Mouse (Mus musculus) heart, embryonic 14.5 days (tissue): ENCODE measurements at regions not wholly inside any gene's neighbourhood (a gene's known extent, or its start where the extent isn't known, plus 50 kb on each side); places are given as distances from the start of the nearest gene placed in this dataset.

Experiments
- ATAC-seq: fragments of 200-750 bp; cut with Nextera tagmentation; 2 replicates; pipeline ENCODE4 v1.8.0; 2017; ENCODE audit warnings: low read depth, moderate TSS enrichment; ENCODE audit not compliant: insufficient number of reproducible peaks, insufficient read depth, low FRiP score
- H3K27ac ChIP-seq, 2 experiments: fragments of 200-500 bp in 1 of 2; fragments of 300-500 bp in 1 of 2; sonication (generic) in 1 of 2; replicated peaks in 1 of 2; 2 replicates each; pipeline ENCODE4 v1.5.1; 2012 to 2014; ENCODE audit warnings: low read depth in 2 of 2, low read length in 2 of 2, control low read depth in 1 of 2, mild to moderate bottlenecking in 1 of 2, mixed read lengths in 1 of 2; ENCODE audit not compliant: control insufficient read depth in 1 of 2, insufficient read depth in 1 of 2
- H3K27me3 ChIP-seq: fragments of 300-500 bp; sonication (generic); 2 replicates; pipeline ENCODE4 v1.6.1; 2014; ENCODE audit warnings: mild to moderate bottlenecking, low read length, control low read depth; ENCODE audit not compliant: control insufficient read depth, insufficient read depth
- H3K36me3 ChIP-seq: fragments of 300-500 bp; sonication (generic); 2 replicates; pipeline ENCODE4 v1.6.1; 2014; ENCODE audit warnings: mild to moderate bottlenecking, control low read depth, low read length, mixed read lengths; ENCODE audit not compliant: control insufficient read depth, insufficient read depth
- H3K4me1 ChIP-seq, 2 experiments: fragments of 200-500 bp in 1 of 2; fragments of 300-500 bp in 1 of 2; sonication (generic) in 1 of 2; 2 replicates each; pipeline ENCODE4 v1.6.1; 2012 to 2014; ENCODE audit warnings: low read length in 2 of 2, control low read depth in 1 of 2, mixed read lengths in 1 of 2; ENCODE audit not compliant: control insufficient read depth in 2 of 2, insufficient read depth in 2 of 2
- H3K4me2 ChIP-seq: fragments of 300-500 bp; sonication (generic); 2 replicates; pipeline ENCODE4 v1.6.1; 2014; ENCODE audit warnings: mild to moderate bottlenecking, low read length
- H3K4me3 ChIP-seq, 2 experiments: fragments of 200-500 bp in 1 of 2; fragments of 300-500 bp in 1 of 2; sonication (generic) in 1 of 2; 2 replicates each; pipeline ENCODE4 v1.5.1; 2012 to 2014; ENCODE audit warnings: low read length in 2 of 2, mild to moderate bottlenecking in 2 of 2, control low read depth in 1 of 2, low read depth in 1 of 2, moderate library complexity in 1 of 2; ENCODE audit not compliant: control insufficient read depth in 1 of 2, insufficient read depth in 1 of 2
- H3K9ac ChIP-seq: fragments of 300-500 bp; sonication (generic); 2 replicates; pipeline ENCODE4 v1.6.1; 2014; ENCODE audit warnings: mild to moderate bottlenecking, low read length
- H3K9me3 ChIP-seq: fragments of 300-500 bp; sonication (generic); 2 replicates; pipeline ENCODE4 v1.6.1; 2016; ENCODE audit warnings: low read length, control low read depth; ENCODE audit not compliant: control insufficient read depth
- WGBS: fragments of 180-500 bp; shearing (Covaris S2); extraction: QIAGEN DNeasy Blood & Tissue Kit; methylation state at CpG from one replicate; pipeline ENCODE4 v1.1.7; 2014; 5-methylcytosine and 5-hydroxymethylcytosine counted together

GRCm38 (mm10) chr10:95001650-95002049, 57.0 kb upstream of the Plxnc1 start:
- Histone ChIP-seq H3K36me3 (no peaks in the 10 kb centered on the region), H3K4me3 (no peak overlapping the region), H3K4me1 (peaks cover 0 to 3% of the 10 kb centered on the region in 2 experiments; a peak in 2 of 4 replicates), H3K27ac (no peak overlapping the region), H3K4me2 (no peak overlapping the region), H3K27me3 (no peaks in the 10 kb centered on the region), H3K9ac (no peak overlapping the region), H3K9me3 (0 out of 2 replicates have a peak, but pooled peaks cover 6% of the 10 kb centered on the region)
- no peak for ATAC-seq
- 76% methylated on average over 6 of the region's 6 CpGs for WGBS

- H3K27ac ChIP-seq, result no peak overlapping the region
- 0 out of 2 replicates have a peak, but pooled peaks cover 2% of the 10 kb centered on the region for H3K9me3 ChIP-seq
- H3K4me1 ChIP-seq, result peaks cover 0 to 3% of the 10 kb centered on the region in 2 experiments; a peak in 2 of 4 replicates
- no peak for ATAC-seq
- H3K4me2 ChIP-seq, result no peak overlapping the region
- H3K27me3 ChIP-seq, result no peaks in the 10 kb centered on the region
- 78% methylated on average over 5 of the region's 5 CpGs for WGBS
- H3K9ac ChIP-seq, result no peak overlapping the region
- H3K4me3 ChIP-seq, result no peak overlapping the region
- H3K36me3 ChIP-seq, result no peaks in the 10 kb centered on the region
These were observed 55.1 kb upstream of the Plxnc1 start for GRCm38 (mm10) chr10:94999716-95000115.
